Mouse (Mus musculus) lung, adult 10 weeks (tissue): Measurements from ENCODE around the gene Cavin3. TPM values are rescaled to one million over a fixed set of nuclear protein-coding genes. Genes with fewer than 3 reads are reported as not detected.

Experiments
- polyA plus RNA-seq: library from polyadenylated mRNA; stranded (reverse); fragments of 350-450 nt; fragmentation: Illumina TruSeq; extraction: RNeasy Lipid Tissue Mini Kit (QIAGEN cat#74804); gene quantifications from one replicate; pipeline ENCODE4 v1.2.3, GENCODE M21; 2014; ENCODE audit warnings: low read depth, low replicate concordance; ENCODE audit not compliant: insufficient read depth

Cavin3 gene
- 51.0 TPM for polyA plus RNA-seq

DNA sequence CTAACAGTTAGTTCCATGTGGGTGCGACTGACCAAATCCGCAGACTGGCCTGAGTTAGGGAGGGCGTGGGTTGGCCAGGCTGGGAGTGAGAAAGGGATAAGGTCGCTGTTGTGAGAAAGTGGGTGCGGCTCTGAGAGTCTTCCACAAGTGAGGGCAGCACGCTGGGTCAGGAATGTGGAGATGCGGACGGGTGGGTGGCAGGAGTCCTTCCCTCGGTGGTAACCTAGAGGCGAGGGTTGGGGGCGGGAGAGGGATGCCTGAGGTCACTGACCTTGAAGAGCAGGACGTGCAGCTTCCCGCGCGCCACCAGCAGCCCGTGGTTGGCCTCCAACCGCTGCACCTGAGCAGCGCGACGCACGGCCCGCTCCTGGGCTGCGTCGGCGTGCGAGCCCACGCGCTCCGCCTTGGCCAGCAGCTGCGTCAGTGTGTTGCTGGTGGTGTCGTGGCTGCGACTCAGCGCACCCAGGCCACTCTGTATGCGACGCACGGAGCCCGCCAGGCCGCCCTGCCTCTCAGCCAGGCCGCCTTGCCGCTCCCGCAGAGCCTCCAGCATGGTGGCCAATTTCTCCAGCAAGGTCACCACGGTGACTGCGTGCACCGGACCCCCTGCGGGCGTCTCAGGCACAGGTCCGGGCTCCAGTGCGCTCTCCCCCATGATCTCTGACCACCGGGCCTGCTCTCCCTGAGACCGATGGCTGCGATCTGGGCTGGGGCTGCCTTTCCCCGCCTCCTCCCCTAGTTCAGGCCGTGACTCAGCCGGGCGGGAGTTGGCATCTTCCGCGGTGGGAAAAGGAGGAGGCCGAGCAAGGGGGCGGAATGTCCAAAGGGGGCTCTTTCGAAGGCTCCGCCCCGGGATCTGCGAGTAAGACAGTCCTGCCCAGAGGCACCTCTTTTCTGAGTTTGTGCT, at the start of gene Cavin3:
Cavin3 (minus strand) TSS at position 796 of the 907 bp plus-strand sequence.

Other genes with a start within 250 kb of the Cavin3 start
- not detected for gene Olfr688, start 194.2 kb downstream of the Cavin3 start, polyA plus RNA-seq
- not detected for gene Olfr689, start 171.1 kb downstream of the Cavin3 start, polyA plus RNA-seq
- not detected for gene Olfr690, start 148.2 kb downstream of the Cavin3 start, polyA plus RNA-seq
- not detected for gene Olfr691, start 140.0 kb downstream of the Cavin3 start, polyA plus RNA-seq
- not detected for gene Olfr692, start 114.1 kb downstream of the Cavin3 start, polyA plus RNA-seq
- not detected for gene Gm5901, start 107.3 kb downstream of the Cavin3 start, polyA plus RNA-seq
- gene Fam160a2, start 82.2 kb downstream of the Cavin3 start, polyA plus RNA-seq = 12.5 TPM
- not detected for gene Cnga4, start 77.7 kb downstream of the Cavin3 start, polyA plus RNA-seq
- not detected for gene Cckbr, start 56.6 kb downstream of the Cavin3 start, polyA plus RNA-seq
- gene Smpd1, start 72.1 kb upstream of the Cavin3 start, polyA plus RNA-seq = 50.9 TPM
- gene Apbb1, start 99.4 kb upstream of the Cavin3 start, polyA plus RNA-seq = 47.5 TPM
- 1.7 TPM for gene Hpx, start 117.8 kb upstream of the Cavin3 start, polyA plus RNA-seq
- 57.8 TPM for gene Trim3, start 151.3 kb upstream of the Cavin3 start, polyA plus RNA-seq
- gene Timm10b, start 157.8 kb upstream of the Cavin3 start, polyA plus RNA-seq = 129 TPM
- gene Arfip2, start 158.1 kb upstream of the Cavin3 start, polyA plus RNA-seq = 29.0 TPM
- gene Gm45799, start 158.3 kb upstream of the Cavin3 start, polyA plus RNA-seq = 16.7 TPM
- 0.89 TPM for gene Dnhd1, start 168.5 kb upstream of the Cavin3 start, polyA plus RNA-seq